Mouse (Mus musculus) liver, embryonic 11.5 days (tissue): ENCODE results near the gene Mfn2. TPM values are rescaled to one million over a fixed set of nuclear protein-coding genes. Genes with fewer than 3 reads are reported as not detected.

Source experiments
- ATAC-seq: fragments of 200-750 bp; cut with Nextera tagmentation; replicated peaks from 2 replicates; pipeline ENCODE4 v1.8.0; 2017; ENCODE audit warnings: moderate number of reproducible peaks, mild to moderate bottlenecking, moderate TSS enrichment, moderate library complexity; ENCODE audit not compliant: low FRiP score
- DNase-seq: peaks from one replicate; pipeline ENCODE4 v3.0.0-alpha.2; 2017; ENCODE audit warnings: low spot score
- H3K27ac ChIP-seq: fragments of 300-500 bp; sonication (generic); 2 replicates; pipeline ENCODE4 v1.5.1; 2014; ENCODE audit warnings: mild to moderate bottlenecking, low read depth, low read length, control low read depth
- H3K27me3 ChIP-seq: fragments of 300-500 bp; sonication (generic); replicated peaks from 2 replicates; pipeline ENCODE4 v1.6.1; 2014; ENCODE audit warnings: low read length, mixed read lengths; ENCODE audit not compliant: control insufficient read depth, insufficient read depth
- H3K36me3 ChIP-seq: fragments of 300-500 bp; sonication (generic); 2 replicates; pipeline ENCODE4 v1.6.1; 2014; ENCODE audit warnings: mild to moderate bottlenecking, low read length, moderate library complexity, mixed read lengths; ENCODE audit not compliant: control insufficient read depth, insufficient read depth
- H3K4me1 ChIP-seq: fragments of 300-500 bp; sonication (generic); replicated peaks from 2 replicates; pipeline ENCODE4 v1.6.1; 2014; ENCODE audit warnings: low read length, mixed read lengths; ENCODE audit not compliant: control insufficient read depth, insufficient read depth
- H3K4me2 ChIP-seq: fragments of 300-500 bp; sonication (generic); 2 replicates; pipeline ENCODE4 v1.6.1; 2014; ENCODE audit warnings: mild to moderate bottlenecking, control low read depth, moderate library complexity
- H3K4me3 ChIP-seq: fragments of 300-500 bp; sonication (generic); 2 replicates; pipeline ENCODE4 v1.5.1; 2014; ENCODE audit warnings: low read depth, low read length, control low read depth
- H3K9ac ChIP-seq: fragments of 300-500 bp; sonication (generic); 2 replicates; pipeline ENCODE4 v1.6.1; 2014; ENCODE audit warnings: low read depth, low read length, control low read depth
- H3K9me3 ChIP-seq: fragments of 300-500 bp; sonication (generic); 2 replicates; pipeline ENCODE4 v1.6.1; 2016; ENCODE audit warnings: low read length, inconsistent platforms, mixed read lengths; ENCODE audit not compliant: control insufficient read depth
- WGBS: fragments of 180-500 bp; shearing (Covaris S2); extraction: QIAGEN DNeasy Blood & Tissue Kit; methylation state at CpG from one replicate; pipeline ENCODE4 v1.1.7; 2014; 5-methylcytosine and 5-hydroxymethylcytosine counted together
- polyA plus RNA-seq: library from polyadenylated mRNA; unstranded; fragments of >200 nt; fragmentation: Nextera tagmentation; extraction: Ambion mirVana; gene quantifications from 2 replicates; pipeline ENCODE4 v1.2.1, GENCODE M21; 2014

Mfn2 gene
- polyA plus RNA-seq, 1 experiment from 2014 or later: 36.0 TPM

- WGBS: 91% methylated on average over 4 of the region's 4 CpGs
- DNase-seq: no peak
- H3K4me1 ChIP-seq: no peaks in the 10 kb centered on the region
- no peak overlapping the region for H3K9ac ChIP-seq
- H3K4me3 ChIP-seq: no peak overlapping the region
- no peaks in the 10 kb centered on the region for H3K9me3 ChIP-seq
- no peak for ATAC-seq
- H3K36me3 ChIP-seq: peaks cover 53% of the 10 kb centered on the region
- no peaks in the 10 kb centered on the region for H3K27me3 ChIP-seq
- H3K4me2 ChIP-seq: no peak overlapping the region
- H3K27ac ChIP-seq: no peak overlapping the region
Observed at GRCm38 (mm10) chr4:147888237-147888636, 16.3 kb downstream of the Mfn2 start.

GRCm38 (mm10) chr4:147887277-147887676, 17.2 kb downstream of the Mfn2 start:
- Histone ChIP-seq H3K36me3 (peaks cover 57% of the 10 kb centered on the region), H3K27ac (no peak overlapping the region), H3K9ac (no peak overlapping the region), H3K4me1 (no peaks in the 10 kb centered on the region), H3K9me3 (no peaks in the 10 kb centered on the region), H3K27me3 (no peaks in the 10 kb centered on the region), H3K4me2 (no peak overlapping the region), H3K4me3 (no peak overlapping the region)
- DNase-seq: no peak
- ATAC-seq: no peak
- 90% methylated on average over 7 of the region's 7 CpGs for WGBS

- no peaks in the 10 kb centered on the region for H3K9me3 ChIP-seq
- H3K27ac ChIP-seq: no peak overlapping the region
- 93% methylated on average over 12 of the region's 12 CpGs for WGBS
- ATAC-seq: no peak
- no peak for DNase-seq
- H3K4me1 ChIP-seq: no peaks in the 10 kb centered on the region
- H3K9ac ChIP-seq: no peak overlapping the region
- H3K27me3 ChIP-seq: no peaks in the 10 kb centered on the region
- no peak overlapping the region for H3K4me2 ChIP-seq
- peaks cover 68% of the 10 kb centered on the region for H3K36me3 ChIP-seq
- no peak overlapping the region for H3K4me3 ChIP-seq
Observed at GRCm38 (mm10) chr4:147886158-147886557, 18.3 kb downstream of the Mfn2 start.

GRCm38 (mm10) chr4:147884138-147884537, 20.4 kb downstream of the Mfn2 start:
- 90% methylated on average over 3 of the region's 3 CpGs for WGBS
- ATAC-seq (no peak), DNase-seq (no peak)
- H3K9me3 ChIP-seq: no peaks in the 10 kb centered on the region
- peaks cover 70% of the 10 kb centered on the region for H3K36me3 ChIP-seq
- no peak overlapping the region for H3K9ac ChIP-seq
- H3K4me1 ChIP-seq: no peaks in the 10 kb centered on the region
- H3K27me3 ChIP-seq: no peaks in the 10 kb centered on the region
- H3K27ac ChIP-seq: no peak overlapping the region
- no peak overlapping the region for H3K4me3 ChIP-seq
- H3K4me2 ChIP-seq: no peak overlapping the region

- Histone ChIP-seq H3K4me2 (no peak overlapping the region), H3K27ac (no peak overlapping the region), H3K4me1 (no peaks in the 10 kb centered on the region), H3K27me3 (no peaks in the 10 kb centered on the region), H3K4me3 (no peak overlapping the region), H3K9me3 (no peaks in the 10 kb centered on the region), H3K36me3 (peaks cover 70% of the 10 kb centered on the region), H3K9ac (no peak overlapping the region)
- DNase-seq (no peak), ATAC-seq (no peak)
- 80% methylated on average over 6 of the region's 6 CpGs for WGBS
Observed at GRCm38 (mm10) chr4:147883041-147883440, 21.5 kb downstream of the Mfn2 start.

GRCm38 (mm10) chr4:147881792-147882191, 22.7 kb downstream of the Mfn2 start:
- 92% methylated on average over 7 of the region's 7 CpGs for WGBS
- DNase-seq (no peak), ATAC-seq (no peak)
- Histone ChIP-seq H3K4me1 (no peaks in the 10 kb centered on the region), H3K9me3 (no peaks in the 10 kb centered on the region), H3K27ac (no peak overlapping the region), H3K9ac (no peak overlapping the region), H3K4me3 (no peak overlapping the region), H3K4me2 (no peak overlapping the region), H3K36me3 (peaks cover 61% of the 10 kb centered on the region), H3K27me3 (no peaks in the 10 kb centered on the region)

- Histone ChIP-seq H3K4me3 (no peak overlapping the region), H3K9ac (no peak overlapping the region), H3K4me2 (no peak overlapping the region), H3K9me3 (no peaks in the 10 kb centered on the region), H3K27ac (no peak overlapping the region), H3K27me3 (no peaks in the 10 kb centered on the region), H3K4me1 (0 out of 2 replicates have a peak, but pooled peaks cover 6% of the 10 kb centered on the region), H3K36me3 (peaks cover 52% of the 10 kb centered on the region)
- no peak for ATAC-seq
- WGBS: 66% methylated on average over 5 of the region's 5 CpGs
- no peak for DNase-seq
Observed at GRCm38 (mm10) chr4:147879865-147880264, 24.6 kb downstream of the Mfn2 start.

GRCm38 (mm10) chr4:147879456-147879855, 25.0 kb downstream of the Mfn2 start:
- Histone ChIP-seq H3K36me3 (peaks cover 56% of the 10 kb centered on the region), H3K27ac (no peak overlapping the region), H3K27me3 (no peaks in the 10 kb centered on the region), H3K4me2 (no peak overlapping the region), H3K4me1 (0 out of 2 replicates have a peak, but pooled peaks cover 6% of the 10 kb centered on the region), H3K4me3 (no peak overlapping the region), H3K9ac (no peak overlapping the region), H3K9me3 (no peaks in the 10 kb centered on the region)
- DNase-seq (no peak), ATAC-seq (no peak)
- 47% methylated on average over 2 of the region's 2 CpGs for WGBS

- Histone ChIP-seq H3K4me3 (no peak overlapping the region), H3K36me3 (peaks cover 61% of the 10 kb centered on the region), H3K9ac (no peak overlapping the region), H3K4me2 (no peak overlapping the region), H3K27ac (no peak overlapping the region), H3K9me3 (no peaks in the 10 kb centered on the region), H3K27me3 (no peaks in the 10 kb centered on the region), H3K4me1 (0 out of 2 replicates have a peak, but pooled peaks cover 6% of the 10 kb centered on the region)
- DNase-seq (no peak), ATAC-seq (no peak)
- 94% methylated on average over 9 of the region's 9 CpGs for WGBS
Observed at GRCm38 (mm10) chr4:147878537-147878936, 26.0 kb downstream of the Mfn2 start.
